Mouse (Mus musculus): ENCODE results near the gene Pfdn5. TPM values are rescaled to one million over a fixed set of nuclear protein-coding genes. Genes with fewer than 3 reads are reported as not detected.
A peak's percentile ranks its signal among the peaks of the same experiment; 100 is the strongest.

Gene Pfdn5
- polyA plus RNA-seq, 1 experiment from 2014 or later = 267 TPM

DNA sequence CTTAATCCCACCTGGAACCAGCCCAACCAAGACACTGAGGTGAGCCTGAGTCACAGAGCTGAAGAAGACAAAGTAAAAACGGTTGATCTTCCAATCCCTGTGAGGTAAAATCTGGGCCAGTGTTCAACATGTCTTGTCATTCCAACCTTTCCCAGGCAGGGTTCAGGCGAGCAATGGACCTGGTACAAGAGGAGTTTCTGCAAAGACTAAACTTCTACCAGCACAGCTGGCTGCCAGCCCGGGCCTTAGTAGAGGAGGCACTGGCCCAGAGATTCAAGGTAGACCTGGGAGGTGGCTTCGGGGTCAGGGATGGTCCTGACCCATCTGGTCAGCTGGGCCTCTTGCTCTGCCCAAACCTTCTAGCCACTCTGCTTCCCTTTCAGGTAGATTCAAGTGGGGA is 11.0 kb downstream of the Pfdn5 start:
- peaks cover 70% of the 10 kb centered on the region for H3K36me3 ChIP-seq
- no peaks in the 10 kb centered on the region for H3K9me3 ChIP-seq (replicated peaks)
- 80% methylated on average over 4 of the region's 4 CpGs for WGBS
- no peak for ATAC-seq (ENCODE audit: insufficient number of reproducible peaks, low FRiP score)
- H3K4me1 ChIP-seq (replicated peaks) = peaks cover 13% of the 10 kb centered on the region
- no peak overlapping the region for H3K4me2 ChIP-seq
- H3K27ac ChIP-seq (ENCODE audit: poor library complexity, severe bottlenecking) = no peak overlapping the region
- H3K9ac ChIP-seq = no peak overlapping the region
- H3K4me3 ChIP-seq = no peak overlapping the region
- no peaks in the 10 kb centered on the region for H3K27me3 ChIP-seq (replicated peaks)

GRCm38 (mm10) chr15:102339612-102340011 is 13.7 kb downstream of the Pfdn5 start:
- Histone ChIP-seq H3K4me2 (no peak overlapping the region), H3K9me3 (replicated peaks) (no peaks in the 10 kb centered on the region), H3K4me1 (replicated peaks) (no peaks in the 10 kb centered on the region), H3K27ac (ENCODE audit: poor library complexity, severe bottlenecking) (no peak overlapping the region), H3K27me3 (replicated peaks) (no peaks in the 10 kb centered on the region), H3K4me3 (no peak overlapping the region), H3K36me3 (peaks cover 65% of the 10 kb centered on the region), H3K9ac (no peak overlapping the region)
- 52% methylated on average over 5 of the region's 5 CpGs for WGBS
- no peak for ATAC-seq (ENCODE audit: insufficient number of reproducible peaks, low FRiP score)

DNA sequence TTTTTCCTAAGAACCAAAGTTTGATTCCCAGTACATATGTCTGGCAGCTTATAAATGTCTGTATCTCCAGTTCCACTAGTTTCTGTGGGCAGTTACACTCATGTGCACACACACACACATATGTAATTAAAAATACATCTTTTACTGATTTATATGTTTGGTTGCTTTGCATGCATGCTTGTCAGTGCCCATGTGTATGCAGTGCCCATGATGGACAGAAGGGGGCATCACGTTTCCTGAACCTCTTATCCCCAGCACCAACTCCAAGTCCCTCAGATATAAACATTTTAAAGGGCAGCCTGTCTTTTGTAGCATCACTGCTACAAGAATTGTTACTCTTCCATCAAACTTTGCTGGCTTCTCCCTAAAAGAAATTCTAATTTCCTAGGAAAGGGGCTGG is 15.7 kb downstream of the Pfdn5 start:
- no peaks in the 10 kb centered on the region for H3K9me3 ChIP-seq (replicated peaks)
- ATAC-seq (ENCODE audit: insufficient number of reproducible peaks, low FRiP score) = no peak
- H3K4me1 ChIP-seq (replicated peaks) = no peaks in the 10 kb centered on the region
- H3K9ac ChIP-seq = no peak overlapping the region
- no peaks in the 10 kb centered on the region for H3K27me3 ChIP-seq (replicated peaks)
- no peak overlapping the region for H3K4me2 ChIP-seq
- H3K27ac ChIP-seq (ENCODE audit: poor library complexity, severe bottlenecking) = no peak overlapping the region
- H3K4me3 ChIP-seq = no peak overlapping the region
- WGBS = 13% methylated on average over 1 of the region's 1 CpGs
- peaks cover 71% of the 10 kb centered on the region for H3K36me3 ChIP-seq

GRCm38 (mm10) chr15:102344490-102344889 is 18.6 kb downstream of the Pfdn5 start:
- no peak overlapping the region for H3K9ac ChIP-seq
- no peak overlapping the region for H3K4me2 ChIP-seq
- no peak overlapping the region for H3K4me3 ChIP-seq
- H3K4me1 ChIP-seq (replicated peaks) = no peaks in the 10 kb centered on the region; the same call in 1 of the 2 replicates
- H3K36me3 ChIP-seq = peaks cover 56% of the 10 kb centered on the region
- 91% methylated on average over 3 of the region's 3 CpGs for WGBS
- no peak for ATAC-seq (ENCODE audit: insufficient number of reproducible peaks, low FRiP score)
- H3K9me3 ChIP-seq (replicated peaks) = no peaks in the 10 kb centered on the region
- no peaks in the 10 kb centered on the region for H3K27me3 ChIP-seq (replicated peaks)
- H3K27ac ChIP-seq (ENCODE audit: poor library complexity, severe bottlenecking) = no peak overlapping the region

DNA sequence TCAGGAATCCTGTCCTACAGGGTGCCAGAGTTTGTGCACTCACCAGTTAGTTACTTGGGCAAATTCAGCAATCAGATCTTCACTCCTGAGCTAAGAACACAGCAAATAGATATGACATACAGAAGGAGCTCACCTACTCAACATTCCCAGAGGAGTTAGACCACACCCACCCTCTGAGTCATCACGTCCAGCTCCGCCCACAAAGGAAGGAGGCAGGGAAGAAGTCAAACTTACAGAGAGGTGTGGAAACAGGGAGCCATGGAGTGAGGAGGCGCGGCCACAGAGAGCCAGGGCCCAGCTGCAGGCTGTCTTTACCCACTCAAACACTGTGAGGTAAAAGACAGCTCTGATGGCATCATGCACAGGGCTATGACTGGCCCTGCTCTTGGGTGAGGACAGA is 20.5 kb downstream of the Pfdn5 start:
- no peaks in the 10 kb centered on the region for H3K9me3 ChIP-seq (replicated peaks)
- WGBS = 79% methylated on average over 4 of the region's 4 CpGs
- H3K36me3 ChIP-seq = peaks cover 45% of the 10 kb centered on the region
- no peak for ATAC-seq (ENCODE audit: insufficient number of reproducible peaks, low FRiP score)
- H3K4me2 ChIP-seq = no peak overlapping the region
- peaks cover 9% of the 10 kb centered on the region for H3K4me1 ChIP-seq (replicated peaks)
- no peaks in the 10 kb centered on the region for H3K27me3 ChIP-seq (replicated peaks)
- H3K9ac ChIP-seq = no peak overlapping the region
- H3K27ac ChIP-seq (ENCODE audit: poor library complexity, severe bottlenecking) = no peak overlapping the region
- no peak overlapping the region for H3K4me3 ChIP-seq

DNA sequence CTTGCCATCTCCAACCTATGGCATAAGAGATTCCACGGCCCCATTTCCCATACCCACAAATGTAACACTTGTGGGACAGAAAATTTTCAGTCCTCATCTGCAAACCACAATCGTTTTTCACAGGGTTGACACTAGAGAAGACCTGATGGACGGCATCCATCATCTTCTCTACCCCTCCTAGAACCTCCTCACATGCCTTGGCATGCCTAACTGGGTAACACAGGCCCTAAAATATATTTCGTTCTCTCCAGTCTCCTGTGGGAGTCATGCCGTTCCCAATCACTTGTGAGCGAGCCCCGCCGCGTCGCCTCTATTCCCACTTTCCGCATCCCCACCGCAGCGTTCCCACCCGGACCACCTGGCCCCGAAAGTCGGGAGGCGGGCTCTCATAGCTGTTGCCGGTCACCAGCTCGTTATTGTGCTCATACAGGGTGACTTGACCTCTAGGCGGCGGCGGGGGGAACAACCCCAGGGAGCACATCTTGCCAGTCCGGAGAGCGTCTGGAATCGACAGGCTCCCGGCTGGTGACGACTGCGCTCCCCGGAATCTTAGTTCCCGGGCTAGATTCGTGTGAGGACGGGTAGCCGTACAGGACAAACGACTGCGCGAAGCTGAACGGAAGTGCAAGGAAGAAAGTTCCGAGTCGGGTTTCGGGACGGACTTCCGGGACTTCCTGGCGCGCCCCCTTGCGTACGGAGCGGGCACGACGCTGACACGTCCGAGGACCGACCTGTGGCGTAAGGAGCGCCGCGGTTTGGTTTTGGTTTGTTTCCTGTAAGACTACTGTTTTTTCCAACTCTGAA is 24.4 kb downstream of the Pfdn5 start, which contains the start of gene Aaas:
Aaas (minus strand) TSS at position 634 of the 804 bp plus-strand sequence.
- Histone ChIP-seq H3K4me2 (peak within 1 kb of the TSS; percentile 92), H3K9ac (peak within 1 kb of the TSS; percentile 95), H3K4me1 (replicated peaks) (peaks cover 15% of the 10 kb centered on the region), H3K27ac (ENCODE audit: poor library complexity, severe bottlenecking) (peak within 1 kb of the TSS; percentile 72), H3K27me3 (replicated peaks) (no peaks in the 10 kb centered on the region), H3K36me3 (peaks cover 27% of the 10 kb centered on the region), H3K9me3 (replicated peaks) (no peaks in the 10 kb centered on the region), H3K4me3 (peak within 1 kb of the TSS; percentile 96)
- under 1% methylated on average over 56 of the region's 56 CpGs for WGBS
- ATAC-seq (ENCODE audit: insufficient number of reproducible peaks, low FRiP score) = peak; percentile 88

DNA sequence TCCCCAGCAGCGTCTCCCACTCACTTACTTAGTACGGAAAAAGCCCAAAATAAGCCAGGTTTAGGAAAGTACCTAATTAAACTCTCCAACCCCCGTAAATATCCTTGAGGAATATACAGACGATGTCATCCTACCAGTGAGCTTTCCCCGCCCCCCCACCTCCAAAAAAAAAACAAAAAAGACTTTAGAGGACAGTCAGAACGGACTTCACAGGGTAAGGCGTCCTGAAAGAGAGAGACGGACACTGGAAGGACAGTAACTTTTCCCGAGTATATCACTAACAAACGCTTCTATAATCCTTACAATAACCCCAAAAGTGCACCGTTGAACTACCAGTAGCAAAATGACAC is 25.0 kb downstream of the Pfdn5 start:
- H3K9ac ChIP-seq = peak overlapping the region; percentile 75
- peaks cover 21% of the 10 kb centered on the region for H3K36me3 ChIP-seq
- peak overlapping the region; percentile 72 for H3K27ac ChIP-seq (ENCODE audit: poor library complexity, severe bottlenecking)
- H3K4me2 ChIP-seq = peak overlapping the region; percentile 92
- peaks cover 19% of the 10 kb centered on the region for H3K4me1 ChIP-seq (replicated peaks)
- peak overlapping the region; percentile 96 for H3K4me3 ChIP-seq
- peak; percentile 20; the same call in 1 of the 2 replicates for ATAC-seq (ENCODE audit: insufficient number of reproducible peaks, low FRiP score)
- WGBS = 9% methylated on average over 11 of the region's 11 CpGs
- 0 out of 2 replicates have a peak, but pooled peaks cover under 1% of the 10 kb centered on the region for H3K27me3 ChIP-seq (replicated peaks)
- H3K9me3 ChIP-seq (replicated peaks) = no peaks in the 10 kb centered on the region

DNA sequence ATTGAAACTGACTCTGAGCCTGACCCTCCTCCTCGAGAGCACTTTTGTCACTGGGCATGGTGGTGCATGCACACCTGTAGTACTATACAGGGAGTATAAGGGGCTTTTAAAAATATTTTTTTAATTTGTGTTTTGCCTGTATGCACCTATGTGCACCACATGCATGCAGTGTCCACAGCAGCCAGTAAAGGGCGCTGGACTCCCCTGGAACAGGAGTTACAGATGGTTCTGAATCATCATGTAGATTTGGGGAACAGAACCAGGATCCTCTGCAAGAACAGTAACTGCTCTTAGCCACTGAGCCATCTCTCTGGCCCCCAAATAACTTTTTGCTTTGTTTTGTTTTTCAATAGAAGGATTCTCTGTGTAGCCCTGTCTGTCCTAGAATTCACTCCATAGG is 26.3 kb downstream of the Pfdn5 start:
- WGBS = 45% methylated on average over 2 of the region's 2 CpGs
- Histone ChIP-seq H3K4me1 (replicated peaks) (peaks cover 26% of the 10 kb centered on the region), H3K9ac (no peak overlapping the region), H3K9me3 (replicated peaks) (no peaks in the 10 kb centered on the region), H3K27ac (ENCODE audit: poor library complexity, severe bottlenecking) (no peak overlapping the region), H3K27me3 (replicated peaks) (peaks cover 13% of the 10 kb centered on the region), H3K36me3 (peaks cover 9% of the 10 kb centered on the region), H3K4me3 (no peak overlapping the region), H3K4me2 (no peak overlapping the region)
- ATAC-seq (ENCODE audit: insufficient number of reproducible peaks, low FRiP score) = no peak

- H3K27me3 ChIP-seq (replicated peaks) = peaks cover 31% of the 10 kb centered on the region
- WGBS = 88% methylated on average over 2 of the region's 2 CpGs
- no peak for ATAC-seq (ENCODE audit: insufficient number of reproducible peaks, low FRiP score)
- H3K27ac ChIP-seq (ENCODE audit: poor library complexity, severe bottlenecking) = no peak overlapping the region
- H3K9me3 ChIP-seq (replicated peaks) = no peaks in the 10 kb centered on the region
- H3K36me3 ChIP-seq = no peaks in the 10 kb centered on the region
- H3K4me1 ChIP-seq (replicated peaks) = peaks cover 38% of the 10 kb centered on the region
- no peak overlapping the region for H3K4me3 ChIP-seq
- no peak overlapping the region for H3K4me2 ChIP-seq
- H3K9ac ChIP-seq = no peak overlapping the region
Observed at GRCm38 (mm10) chr15:102353986-102354385, 28.1 kb downstream of the Pfdn5 start.

DNA sequence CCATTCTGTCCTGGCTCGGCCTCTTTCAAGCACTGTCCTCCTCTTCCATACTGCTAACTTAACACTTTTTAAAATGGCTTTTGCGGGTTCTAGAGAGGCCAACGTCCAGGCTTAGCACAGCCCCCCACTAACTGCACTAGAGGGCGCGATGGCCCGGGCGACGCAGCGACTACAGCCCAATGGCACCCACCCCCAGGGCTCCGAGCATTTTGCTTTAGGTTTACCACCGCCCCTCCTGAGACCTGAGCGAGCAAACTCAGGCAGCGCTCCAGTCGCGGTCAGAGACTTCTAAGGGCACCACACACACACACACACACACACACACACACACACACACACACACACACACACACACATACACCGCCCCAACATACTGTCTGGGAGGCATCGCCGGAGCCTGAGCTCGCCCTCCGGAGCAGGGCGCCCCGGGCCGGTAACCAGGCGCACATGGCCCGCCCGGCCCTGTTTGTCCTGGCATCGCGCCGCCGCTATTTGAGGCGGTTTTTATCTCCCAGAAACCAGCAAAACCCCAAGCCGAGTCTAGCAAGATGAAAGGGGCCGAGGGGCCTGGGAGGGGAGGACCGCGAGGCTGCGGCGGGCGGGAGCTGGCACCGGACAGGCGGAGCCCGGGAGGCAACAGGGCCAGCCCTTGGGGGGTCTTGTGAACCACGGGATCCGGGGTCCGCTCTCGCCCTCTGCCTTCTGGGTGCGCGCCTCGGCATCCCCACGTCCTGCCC is 29.4 kb downstream of the Pfdn5 start:
- Histone ChIP-seq H3K4me3 (peak overlapping the region; percentile 53), H3K27ac (ENCODE audit: poor library complexity, severe bottlenecking) (peak overlapping the region; percentile 70), H3K4me1 (replicated peaks) (peaks cover 37% of the 10 kb centered on the region), H3K27me3 (replicated peaks) (peaks cover 44% of the 10 kb centered on the region), H3K36me3 (no peaks in the 10 kb centered on the region), H3K9ac (peak overlapping the region; percentile 71), H3K9me3 (replicated peaks) (no peaks in the 10 kb centered on the region), H3K4me2 (peak overlapping the region; percentile 90)
- under 1% methylated on average over 48 of the region's 49 CpGs for WGBS
- peak; percentile 71 for ATAC-seq (ENCODE audit: insufficient number of reproducible peaks, low FRiP score)

GRCm38 (mm10) chr15:102355871-102356441 is 30.0 kb downstream of the Pfdn5 start:
- ATAC-seq (ENCODE audit: insufficient number of reproducible peaks, low FRiP score) = peak; percentile 37
- Histone ChIP-seq H3K9me3 (replicated peaks) (no peaks in the 10 kb centered on the region), H3K9ac (peak overlapping the region; percentile 71), H3K36me3 (no peaks in the 10 kb centered on the region), H3K4me2 (peak overlapping the region; percentile 90), H3K27ac (ENCODE audit: poor library complexity, severe bottlenecking) (peak overlapping the region; percentile 70), H3K27me3 (replicated peaks) (peaks cover 46% of the 10 kb centered on the region), H3K4me1 (replicated peaks) (peaks cover 37% of the 10 kb centered on the region), H3K4me3 (peak overlapping the region; percentile 53)
- WGBS = under 1% methylated on average over 38 of the region's 38 CpGs

Measured in heart, embryonic 12.5 days (tissue).